Mouse (Mus musculus) testis, adult 2 months (tissue): ENCODE data around the gene Gpatch2. TPM values are rescaled to one million over a fixed set of nuclear protein-coding genes. Genes with fewer than 3 reads are reported as not detected.

ENCODE experiments used
- H3K27ac ChIP-seq: fragments of 200-500 bp; 2 replicates; pipeline ENCODE4 v1.5.1; 2012; ENCODE audit warnings: low read depth, low read length; ENCODE audit not compliant: control insufficient read depth, insufficient read depth
- H3K27me3 ChIP-seq: fragments of 200-500 bp; 2 replicates; pipeline ENCODE4 v1.6.1; 2012; ENCODE audit warnings: mild to moderate bottlenecking, low read length, moderate library complexity; ENCODE audit not compliant: control insufficient read depth, insufficient read depth
- H3K36me3 ChIP-seq: fragments of 200-500 bp; 2 replicates; pipeline ENCODE4 v1.6.1; 2012; ENCODE audit warnings: mild to moderate bottlenecking, low read length; ENCODE audit not compliant: control insufficient read depth, insufficient read depth
- H3K4me1 ChIP-seq: fragments of 200-500 bp; 2 replicates; pipeline ENCODE4 v1.6.1; 2012; ENCODE audit warnings: low read length; ENCODE audit not compliant: control insufficient read depth, insufficient read depth
- H3K4me3 ChIP-seq: fragments of 200-500 bp; 2 replicates; pipeline ENCODE4 v1.5.1; 2012; ENCODE audit warnings: low read depth, mild to moderate bottlenecking, low read length, moderate library complexity, mixed read lengths; ENCODE audit not compliant: control insufficient read depth
- CTCF ChIP-seq: fragments of 200-500 bp; IDR thresholded peaks from 2 replicates; pipeline ENCODE4 v1.5.1; 2012; ENCODE audit warnings: low read depth, mild to moderate bottlenecking, inconsistent platforms, low read length, moderate library complexity; ENCODE audit not compliant: control insufficient read depth, insufficient read depth, insufficient replicate concordance
- POLR2A ChIP-seq: fragments of 200-500 bp; IDR thresholded peaks from 2 replicates; pipeline ENCODE4 v1.6.1; 2012; ENCODE audit warnings: low read depth, mild to moderate bottlenecking, inconsistent platforms, low read length, moderate library complexity; ENCODE audit not compliant: control insufficient read depth
- polyA plus RNA-seq: library from polyadenylated mRNA; depleted of rRNA; stranded (reverse); fragments of >200 nt; gene quantifications from 2 replicates; pipeline ENCODE4 v1.2.3, GENCODE M21; 2012

The Gpatch2 gene
- polyA plus RNA-seq, 1 experiment = 31.9 TPM

GRCm38 (mm10) chr1:187282321-187282720 is 67.0 kb downstream of the Gpatch2 start:
- no peaks in the 10 kb centered on the region for H3K27me3 ChIP-seq

GRCm38 (mm10) chr1:187282804-187283203 is 67.5 kb downstream of the Gpatch2 start:
- no peak overlapping the region for H3K27ac ChIP-seq
- H3K36me3 ChIP-seq = no peaks in the 10 kb centered on the region
- no peak overlapping the region for H3K4me3 ChIP-seq
- H3K27me3 ChIP-seq = no peaks in the 10 kb centered on the region
- TF ChIP-seq POLR2A = no peak
- no peak for TF ChIP-seq CTCF
- no peaks in the 10 kb centered on the region for H3K4me1 ChIP-seq

More at GRCm38 (mm10) chr1:187282321-187282720, 67.0 kb downstream of the Gpatch2 start:
- no peak overlapping the region for H3K4me3 ChIP-seq
- H3K36me3 ChIP-seq = no peaks in the 10 kb centered on the region
- TF ChIP-seq CTCF = no peak
- TF ChIP-seq POLR2A = no peak
- H3K4me1 ChIP-seq = no peaks in the 10 kb centered on the region
- H3K27ac ChIP-seq = no peak overlapping the region

GRCm38 (mm10) chr1:187285735-187286134 is 70.4 kb downstream of the Gpatch2 start:
- Histone ChIP-seq H3K4me1 (no peaks in the 10 kb centered on the region), H3K27me3 (no peaks in the 10 kb centered on the region), H3K36me3 (no peaks in the 10 kb centered on the region), H3K4me3 (no peak overlapping the region), H3K27ac (no peak overlapping the region)
- TF ChIP-seq POLR2A (no peak), CTCF (no peak)

- Histone ChIP-seq H3K4me3 (no peak overlapping the region), H3K36me3 (no peaks in the 10 kb centered on the region), H3K4me1 (no peaks in the 10 kb centered on the region), H3K27me3 (no peaks in the 10 kb centered on the region), H3K27ac (no peak overlapping the region)
- TF ChIP-seq CTCF (no peak), POLR2A (no peak)
Observed at GRCm38 (mm10) chr1:187286411-187286810, 71.1 kb downstream of the Gpatch2 start.

GRCm38 (mm10) chr1:187286924-187287323 is 71.6 kb downstream of the Gpatch2 start:
- TF ChIP-seq CTCF (no peak), POLR2A (no peak)

GRCm38 (mm10) chr1:187290186-187290585 is 74.9 kb downstream of the Gpatch2 start:
- TF ChIP-seq POLR2A = no peak
- no peak for TF ChIP-seq CTCF
- H3K4me3 ChIP-seq = no peak overlapping the region
- no peaks in the 10 kb centered on the region for H3K36me3 ChIP-seq
- H3K27me3 ChIP-seq = no peaks in the 10 kb centered on the region
- no peaks in the 10 kb centered on the region for H3K4me1 ChIP-seq
- no peak overlapping the region for H3K27ac ChIP-seq

More at GRCm38 (mm10) chr1:187286924-187287323, 71.6 kb downstream of the Gpatch2 start:
- no peak overlapping the region for H3K4me3 ChIP-seq
- H3K36me3 ChIP-seq = no peaks in the 10 kb centered on the region
- H3K27me3 ChIP-seq = no peaks in the 10 kb centered on the region
- H3K27ac ChIP-seq = no peak overlapping the region
- H3K4me1 ChIP-seq = no peaks in the 10 kb centered on the region

GRCm38 (mm10) chr1:187291480-187292394 is 76.4 kb downstream of the Gpatch2 start:
- Histone ChIP-seq H3K4me3 (no peak overlapping the region), H3K4me1 (no peaks in the 10 kb centered on the region), H3K27ac (no peak overlapping the region), H3K27me3 (no peaks in the 10 kb centered on the region), H3K36me3 (no peaks in the 10 kb centered on the region)
- TF ChIP-seq POLR2A (no peak), CTCF (no peak)
